Mouse (Mus musculus) intestine, embryonic 14.5 days (tissue): Measurements from ENCODE around the gene Nek6. TPM values are rescaled to one million over a fixed set of nuclear protein-coding genes. Genes with fewer than 3 reads are reported as not detected.

ENCODE experiments used
- ATAC-seq: fragments of 200-750 bp; cut with Nextera tagmentation; replicated peaks from 2 replicates; pipeline ENCODE4 v1.8.0; 2017; ENCODE audit warnings: low read depth, moderate number of reproducible peaks, moderate TSS enrichment, moderate library complexity; ENCODE audit not compliant: low FRiP score, low TSS enrichment
- DNase-seq: peaks from one replicate; pipeline ENCODE4 v3.0.0-alpha.2; 2018; ENCODE audit warnings: low spot score
- H3K27ac ChIP-seq: fragments of 300-500 bp; sonication (generic); 2 replicates; pipeline ENCODE4 v1.5.1; 2014; ENCODE audit warnings: low read depth, mild to moderate bottlenecking, control low read depth
- H3K27me3 ChIP-seq: fragments of 300-500 bp; sonication (generic); replicated peaks from 2 replicates; pipeline ENCODE4 v1.6.1; 2014; ENCODE audit warnings: low read length, control low read depth; ENCODE audit not compliant: control insufficient read depth, insufficient read depth
- H3K36me3 ChIP-seq: fragments of 300-500 bp; sonication (generic); 2 replicates; pipeline ENCODE4 v1.6.1; 2014; ENCODE audit warnings: low read length, control low read depth; ENCODE audit not compliant: control insufficient read depth, insufficient read depth
- H3K4me1 ChIP-seq: fragments of 300-500 bp; sonication (generic); replicated peaks from 2 replicates; pipeline ENCODE4 v1.6.1; 2014; ENCODE audit warnings: low read length, control low read depth, mixed read lengths; ENCODE audit not compliant: control insufficient read depth, insufficient read depth
- H3K4me2 ChIP-seq: fragments of 300-500 bp; sonication (generic); 2 replicates; pipeline ENCODE4 v1.6.1; 2014; ENCODE audit warnings: low read length
- H3K4me3 ChIP-seq: fragments of 300-500 bp; sonication (generic); 2 replicates; pipeline ENCODE4 v1.5.1; 2014; ENCODE audit warnings: low read depth, low read length, control low read depth, mixed read lengths
- H3K9ac ChIP-seq: fragments of 300-500 bp; sonication (generic); 2 replicates; pipeline ENCODE4 v1.6.1; 2014; ENCODE audit warnings: mild to moderate bottlenecking, low read length
- H3K9me3 ChIP-seq: fragments of 300-500 bp; sonication (generic); 2 replicates; pipeline ENCODE4 v1.6.1; 2016; ENCODE audit warnings: low read length, control low read depth; ENCODE audit not compliant: control insufficient read depth
- WGBS: fragments of 180-500 bp; shearing (Covaris S2); extraction: QIAGEN DNeasy Blood & Tissue Kit; methylation state at CpG from one replicate; pipeline ENCODE4 v1.1.7; 2014; 5-methylcytosine and 5-hydroxymethylcytosine counted together
- polyA plus RNA-seq: library from polyadenylated mRNA; unstranded; fragments of >200 nt; fragmentation: Nextera tagmentation; extraction: Ambion mirVana; gene quantifications from 2 replicates; pipeline ENCODE4 v1.2.1, GENCODE M21; 2014

The Nek6 gene
- polyA plus RNA-seq, 1 experiment from 2014 or later = 111 TPM

DNA sequence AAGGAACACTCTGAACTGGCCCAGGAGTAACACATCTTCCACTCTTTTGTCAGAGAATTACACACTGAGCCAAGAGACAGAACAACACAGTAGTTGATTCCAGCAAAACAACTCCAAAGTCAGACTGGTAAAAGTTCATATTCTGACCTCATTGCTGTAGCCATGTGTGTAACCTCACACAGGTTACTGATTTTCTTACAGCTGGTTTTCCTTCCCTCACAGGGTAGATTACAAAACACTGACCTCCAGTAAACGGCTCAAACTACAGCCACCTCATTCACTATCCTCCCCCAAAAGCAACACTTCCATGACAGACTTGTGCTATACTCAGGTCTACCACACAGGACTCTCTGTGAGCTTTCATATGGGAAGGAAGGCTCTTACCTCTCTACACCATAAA, 96.3 kb downstream of the Nek6 start:
- 74% methylated on average over 1 of the region's 1 CpGs for WGBS
- ATAC-seq = no peak

DNA sequence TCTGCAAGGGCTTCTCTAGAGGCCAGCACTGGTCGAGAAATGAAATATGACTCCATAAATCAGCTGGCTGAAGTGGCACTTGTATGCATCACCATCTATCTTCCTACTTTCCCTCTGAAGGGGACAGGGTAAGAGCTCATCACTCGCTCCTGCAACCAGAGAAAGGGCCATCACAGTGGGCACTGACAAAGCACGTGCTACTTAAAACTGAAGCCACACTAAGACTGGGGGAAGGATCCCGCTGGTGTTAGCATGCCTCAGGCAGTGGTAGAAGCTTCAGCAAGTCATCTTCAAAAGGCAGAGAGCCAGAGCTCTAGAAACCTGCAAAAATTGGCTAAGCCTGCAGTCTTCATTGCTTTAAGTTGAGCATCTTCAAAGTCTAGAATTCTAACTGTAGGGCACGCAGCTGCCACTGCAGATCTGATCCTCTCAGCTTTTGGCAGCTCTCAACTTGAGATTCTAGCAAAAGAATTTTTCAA, 97.4 kb downstream of the Nek6 start:
- H3K4me3 ChIP-seq = no peak overlapping the region
- H3K4me1 ChIP-seq = no peaks in the 10 kb centered on the region
- no peaks in the 10 kb centered on the region for H3K9me3 ChIP-seq
- no peak overlapping the region for H3K4me2 ChIP-seq
- 74% methylated on average over 5 of the region's 5 CpGs for WGBS
- H3K27ac ChIP-seq = no peak overlapping the region
- no peak for ATAC-seq
- DNase-seq = no peak
- H3K9ac ChIP-seq = no peak overlapping the region
- H3K36me3 ChIP-seq = peaks cover 50% of the 10 kb centered on the region
- H3K27me3 ChIP-seq = no peaks in the 10 kb centered on the region

More for the DNA sequence above, 96.3 kb downstream of the Nek6 start:
- Histone ChIP-seq H3K27me3 (no peaks in the 10 kb centered on the region), H3K36me3 (peaks cover 40% of the 10 kb centered on the region), H3K9me3 (no peaks in the 10 kb centered on the region), H3K9ac (no peak overlapping the region), H3K4me2 (no peak overlapping the region), H3K27ac (no peak overlapping the region), H3K4me1 (no peaks in the 10 kb centered on the region), H3K4me3 (no peak overlapping the region)
- DNase-seq = no peak

DNA sequence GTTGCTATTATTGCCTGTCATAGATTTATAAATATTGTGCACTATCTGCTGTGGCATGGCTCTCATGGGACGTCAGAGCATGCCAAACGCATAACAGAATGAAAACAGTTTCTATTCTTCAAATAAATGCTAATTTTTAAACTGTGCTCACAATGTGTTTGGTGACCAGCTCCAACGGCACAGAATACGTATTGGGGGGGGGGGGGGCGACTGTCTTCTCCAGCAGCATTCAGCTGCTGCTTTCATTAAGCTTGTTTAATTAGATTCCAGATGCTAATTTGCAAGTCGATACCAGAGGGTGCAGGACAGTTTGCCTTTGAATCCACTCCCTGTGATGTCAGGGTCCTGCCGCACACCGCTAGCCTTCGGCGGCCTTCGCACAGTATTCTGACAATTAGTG, 97.9 kb downstream of the Nek6 start:
- DNase-seq (no peak), ATAC-seq (no peak)
- peaks cover 47% of the 10 kb centered on the region for H3K36me3 ChIP-seq
- no peak overlapping the region for H3K9ac ChIP-seq
- 80% methylated on average over 11 of the region's 11 CpGs for WGBS
- H3K9me3 ChIP-seq = no peaks in the 10 kb centered on the region
- no peak overlapping the region for H3K4me2 ChIP-seq
- H3K4me3 ChIP-seq = no peak overlapping the region
- H3K27ac ChIP-seq = no peak overlapping the region
- no peaks in the 10 kb centered on the region for H3K4me1 ChIP-seq
- H3K27me3 ChIP-seq = no peaks in the 10 kb centered on the region

GRCm38 (mm10) chr2:38610161-38610560, 98.7 kb downstream of the Nek6 start:
- Histone ChIP-seq H3K9me3 (no peaks in the 10 kb centered on the region), H3K27me3 (no peaks in the 10 kb centered on the region), H3K36me3 (peaks cover 47% of the 10 kb centered on the region), H3K4me1 (no peaks in the 10 kb centered on the region), H3K9ac (no peak overlapping the region), H3K4me3 (no peak overlapping the region), H3K27ac (no peak overlapping the region), H3K4me2 (no peak overlapping the region)
- 89% methylated on average over 2 of the region's 2 CpGs for WGBS
- ATAC-seq = no peak
- DNase-seq = no peak

- no peaks in the 10 kb centered on the region for H3K27me3 ChIP-seq
- no peaks in the 10 kb centered on the region for H3K4me1 ChIP-seq
- no peaks in the 10 kb centered on the region for H3K9me3 ChIP-seq
- DNase-seq (no peak), ATAC-seq (no peak)
- no peak overlapping the region for H3K9ac ChIP-seq
- no peak overlapping the region for H3K4me3 ChIP-seq
- H3K27ac ChIP-seq = no peak overlapping the region
- peaks cover 42% of the 10 kb centered on the region for H3K36me3 ChIP-seq
- WGBS = 92% methylated on average over 6 of the region's 6 CpGs
- H3K4me2 ChIP-seq = no peak overlapping the region
Observed at GRCm38 (mm10) chr2:38612596-38612995, 101.2 kb downstream of the Nek6 start.

DNA sequence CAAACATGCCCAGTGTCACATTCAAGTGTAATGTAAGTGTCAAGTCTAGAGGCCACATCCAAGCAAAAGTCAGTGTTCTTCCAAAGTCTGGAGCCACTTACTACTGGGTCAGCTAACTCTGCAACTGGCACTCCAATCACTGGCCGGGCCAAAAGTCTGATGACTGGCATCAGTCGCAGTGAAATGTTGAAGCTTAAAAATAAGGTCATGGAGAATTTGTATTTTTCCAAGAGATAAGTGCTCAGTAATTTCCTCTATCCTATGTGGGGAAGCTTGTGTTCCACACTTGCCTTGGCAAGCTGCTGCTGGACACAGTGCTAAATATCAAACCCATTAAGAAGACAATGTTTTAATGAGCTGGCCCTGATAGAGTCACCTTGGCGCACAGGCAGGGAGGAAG, 102.1 kb downstream of the Nek6 start:
- Histone ChIP-seq H3K9ac (no peak overlapping the region), H3K27me3 (no peaks in the 10 kb centered on the region), H3K4me3 (no peak overlapping the region), H3K9me3 (no peaks in the 10 kb centered on the region), H3K4me1 (no peaks in the 10 kb centered on the region), H3K27ac (no peak overlapping the region), H3K36me3 (peaks cover 41% of the 10 kb centered on the region), H3K4me2 (no peak overlapping the region)
- DNase-seq (no peak), ATAC-seq (no peak)
- WGBS = 99% methylated on average over 3 of the region's 3 CpGs

GRCm38 (mm10) chr2:38614437-38614836, 103.0 kb downstream of the Nek6 start:
- no peak overlapping the region for H3K27ac ChIP-seq
- H3K4me2 ChIP-seq = no peak overlapping the region
- no peaks in the 10 kb centered on the region for H3K4me1 ChIP-seq
- H3K36me3 ChIP-seq = peaks cover 40% of the 10 kb centered on the region
- no peak overlapping the region for H3K9ac ChIP-seq
- no peaks in the 10 kb centered on the region for H3K27me3 ChIP-seq
- ATAC-seq (no peak), DNase-seq (no peak)
- H3K9me3 ChIP-seq = no peaks in the 10 kb centered on the region
- no peak overlapping the region for H3K4me3 ChIP-seq
- WGBS = 84% methylated on average over 6 of the region's 6 CpGs

DNA sequence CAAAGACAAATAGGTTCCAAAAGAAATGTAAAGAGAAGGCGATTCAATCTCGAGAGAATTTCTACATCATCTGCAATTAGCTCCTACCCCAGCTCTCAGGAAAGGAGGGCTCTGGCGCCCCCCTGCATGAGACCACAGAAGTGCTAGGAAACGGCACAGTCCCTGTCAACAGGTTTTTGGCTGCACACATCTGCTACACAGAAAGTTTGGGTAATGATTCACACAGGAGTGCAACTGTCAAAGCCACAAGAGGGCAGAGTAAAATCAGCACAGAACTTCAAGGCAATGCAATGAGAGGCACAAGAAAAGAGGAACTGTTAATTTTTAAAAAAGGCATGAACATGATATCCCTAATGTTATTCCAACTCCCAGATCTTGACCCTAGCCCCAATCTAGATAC, 104.6 kb downstream of the Nek6 start:
- no peaks in the 10 kb centered on the region for H3K27me3 ChIP-seq
- H3K4me1 ChIP-seq = no peaks in the 10 kb centered on the region
- no peak overlapping the region for H3K9ac ChIP-seq
- no peak overlapping the region for H3K4me3 ChIP-seq
- no peak overlapping the region for H3K27ac ChIP-seq
- H3K36me3 ChIP-seq = peaks cover 30% of the 10 kb centered on the region
- H3K4me2 ChIP-seq = no peak overlapping the region
- no peak for DNase-seq
- no peak for ATAC-seq
- no peaks in the 10 kb centered on the region for H3K9me3 ChIP-seq
- WGBS = 54% methylated on average over 4 of the region's 4 CpGs

GRCm38 (mm10) chr2:38616956-38617872, 105.8 kb downstream of the Nek6 start:
- no peak overlapping the region for H3K4me2 ChIP-seq
- 92% methylated on average over 5 of the region's 5 CpGs for WGBS

More at GRCm38 (mm10) chr2:38616956-38617872, 105.8 kb downstream of the Nek6 start:
- ATAC-seq (no peak), DNase-seq (no peak)
- no peaks in the 10 kb centered on the region for H3K4me1 ChIP-seq
- no peak overlapping the region for H3K9ac ChIP-seq
- no peak overlapping the region for H3K27ac ChIP-seq
- H3K36me3 ChIP-seq = peaks cover 38% of the 10 kb centered on the region
- H3K4me3 ChIP-seq = no peak overlapping the region
- no peaks in the 10 kb centered on the region for H3K9me3 ChIP-seq
- no peaks in the 10 kb centered on the region for H3K27me3 ChIP-seq
